In genomic region chr6:72663000-72663399, GRCm38 (mm10) we compare ENCODE assay signal across 10 mouse cellular contexts. TPM values are rescaled to one million over a fixed set of nuclear protein-coding genes. Genes with fewer than 3 reads are reported as not detected.
DNase-seq lines count a peak whose midpoint lies in the region; ATAC-seq lines count a peak whose summit lies in the region.
"Had no signal": no experiment of that assay in that cellular context is flagged by ENCODE, and none has a peak within 500 bp of the region (broad histone marks: within the 10 kb centered on the region; RNA-seq: fewer than 3 reads in every experiment).

No protein-coding gene starts in this region.

- peak; percentile 97 for DNase-seq in heart, adult 11 months
- DNase-seq in heart, postnatal 36 days, result no peak
- DNase-seq in heart, postnatal 4 days, result peak; percentile 39
- peak; percentile 30 for DNase-seq in liver
- no peak for DNase-seq in right cerebral cortex, adult 18-20 months
- DNase-seq in layer of hippocampus, adult 9-10 months (ENCODE audit: low spot score), result no peak
- no peak for DNase-seq in spleen, postnatal 4 days (ENCODE audit: low spot score in 2 of 2)
- DNase-seq: B cell, adult 2 months; cerebellum, adult 11 months had no signal

- ATAC-seq in common myeloid progenitor, adult 5-6 weeks (replicated peaks; ENCODE audit: low read depth, poor library complexity, severe bottlenecking), result peak; percentile 46

- intact Hi-C loops in heart, postnatal 36 days (cut with DNase I), result no loop called here

RNA-seq across cellular contexts. Expression of gene Tgoln1, which starts 46.2 kb away (rescaled TPM):
- 10 to 100 TPM; 56.9 to 61.9 TPM for total RNA-seq in heart, postnatal 36 days (2021)
- total RNA-seq in common myeloid progenitor, adult 5-6 weeks (2017), result 56.4 and 66.7 TPM in 2 replicates
- 10 to 100 TPM; 31.2 to 32.5 TPM for total RNA-seq in heart, postnatal 4 days (2021)

Comparison
In these comparisons a context has a peak if more than half of its experiments do, and no peak if none do; other contexts are left out.
1. DNase-seq: peak in heart, adult 11 months (single experiment), heart, postnatal 4 days (single experiment) and liver (single experiment); none in heart, postnatal 36 days (0 of 2), right cerebral cortex, adult 18-20 months (single experiment), layer of hippocampus, adult 9-10 months (single experiment) and spleen, postnatal 4 days (0 of 2).